Mouse (Mus musculus) liver, adult 10 weeks (tissue): ENCODE results near the gene Cfap20. TPM values are rescaled to one million over a fixed set of nuclear protein-coding genes. Genes with fewer than 3 reads are reported as not detected.

Experiments used
- polyA plus RNA-seq: library from polyadenylated mRNA; stranded (reverse); fragments of 350-450 nt; fragmentation: Illumina TruSeq; extraction: RNeasy Lipid Tissue Mini Kit (QIAGEN cat#74804); gene quantifications from one replicate; pipeline ENCODE4 v1.2.3, GENCODE M21; 2014; ENCODE audit warnings: low read depth, low replicate concordance

Gene Cfap20
- 31.0 TPM for polyA plus RNA-seq

GRCm38 (mm10) chr8:95434686-95435439 is at the start of gene Cfap20:
Gene Cfap20, minus strand, starts transcription at chr8:95434869.

Other genes starting within 250 kb of the Cfap20 start
- gene Kifc3, start 232.1 kb downstream of the Cfap20 start, polyA plus RNA-seq = 0.90 TPM
- not detected for gene Cngb1, start 128.3 kb downstream of the Cfap20 start, polyA plus RNA-seq
- gene Tepp, start 124.3 kb downstream of the Cfap20 start, polyA plus RNA-seq = not detected
- 0.69 TPM for gene Zfp319, start 102.9 kb downstream of the Cfap20 start, polyA plus RNA-seq
- gene Usb1, start 102.6 kb downstream of the Cfap20 start, polyA plus RNA-seq = 2.1 TPM
- 0.79 TPM for gene Mmp15, start 82.6 kb downstream of the Cfap20 start, polyA plus RNA-seq
- gene Csnk2a2, start 55.2 kb upstream of the Cfap20 start, polyA plus RNA-seq = 70.5 TPM
- not detected for gene Ccdc113, start 99.2 kb upstream of the Cfap20 start, polyA plus RNA-seq
- not detected for gene Prss54, start 141.5 kb upstream of the Cfap20 start, polyA plus RNA-seq
- 0.74 TPM for gene Gins3, start 198.6 kb upstream of the Cfap20 start, polyA plus RNA-seq
- not detected for gene Ndrg4, start 242.1 kb upstream of the Cfap20 start, polyA plus RNA-seq